Mouse (Mus musculus) cortical plate, adult 2 months (tissue): Measurements from ENCODE around the gene Cldn1.

Experiments
- CTCF ChIP-seq: fragments of 200-500 bp; IDR thresholded peaks from 2 replicates; pipeline ENCODE4 v1.5.1; 2011; ENCODE audit warnings: mild to moderate bottlenecking, control low read depth, low read length; ENCODE audit not compliant: insufficient read depth; ENCODE audit errors: extremely low read depth
- POLR2A ChIP-seq: fragments of 200-500 bp; IDR thresholded peaks from 2 replicates; pipeline ENCODE4 v1.6.1; 2011; ENCODE audit warnings: mild to moderate bottlenecking, low read length, control low read depth; ENCODE audit not compliant: insufficient read depth; ENCODE audit errors: extremely low read depth

GRCm38 (mm10) chr16:26309402-26309801 lies 62.2 kb downstream of the Cldn1 start:
- TF ChIP-seq POLR2A (no peak), CTCF (no peak)
